ENCODE assay signal across 21 mouse cellular contexts in genomic region chr14:21107551-21107950, GRCm38 (mm10). TPM values are rescaled to one million over a fixed set of nuclear protein-coding genes. Genes with fewer than 3 reads are reported as not detected.
DNase-seq lines count a peak whose midpoint lies in the region; ATAC-seq lines count a peak whose summit lies in the region.
"Had no signal": no experiment of that assay in that cellular context is flagged by ENCODE, and none has a peak within 500 bp of the region (broad histone marks: within the 10 kb centered on the region; RNA-seq: fewer than 3 reads in every experiment).

No protein-coding gene starts in this region.

- peak; percentile 46 for DNase-seq in kidney, adult 18-20 months
- no peak for DNase-seq in kidney, postnatal 4 days
- no peak for DNase-seq in liver, embryonic 11.5 days (ENCODE audit: low spot score)
- DNase-seq in kidney, postnatal 14 days = peak; percentile 19
- no peak for DNase-seq in layer of hippocampus, postnatal 14 days (ENCODE audit: low spot score in 2 of 2)
- DNase-seq in frontal cortex, postnatal 14 days (ENCODE audit: low spot score in 2 of 2) = no peak
- DNase-seq: adrenal gland, postnatal 25 days; cerebellum, adult 18-20 months; cerebellum, adult 9-11 months; cerebellum, postnatal 36 days; gastrocnemius, postnatal 25 days; heart, postnatal 4 days had no signal

- H3K27ac ChIP-seq in liver, embryonic 15.5 days (replicated peaks) = 0 out of 2 replicates have a peak overlapping the region, but pooled peaks have one; percentile 19
- no peak overlapping the region for H3K27ac ChIP-seq in liver, embryonic 11.5 days (ENCODE audit: low read depth, low read length)
- H3K27ac ChIP-seq: embryonic facial prominence, embryonic 13.5 days; forebrain, embryonic 12.5 days; heart, embryonic 13.5 days; hindbrain, embryonic 12.5 days had no signal

- no peak for ATAC-seq in liver, embryonic 15.5 days (ENCODE audit: insufficient read depth)
- ATAC-seq in liver, embryonic 11.5 days (replicated peaks; ENCODE audit: low FRiP score) = no peak
- ATAC-seq: activated CD4-positive, CD25-positive, alpha-beta regulatory T cell, adult 4 months; forebrain, embryonic 16.5 days; Patski had no signal

- WGBS in liver, embryonic 15.5 days (ENCODE audit: insufficient replicate concordance) = 77% methylated on average over 3 of the region's 3 CpGs
- 86% methylated on average over 3 of the region's 3 CpGs for WGBS in liver, embryonic 11.5 days

- no peaks in the 10 kb centered on the region for H3K27me3 ChIP-seq in liver, embryonic 15.5 days
- H3K27me3 ChIP-seq in liver, embryonic 11.5 days (replicated peaks; ENCODE audit: control insufficient read depth, insufficient read depth, low read length) = no peaks in the 10 kb centered on the region
- H3K27me3 ChIP-seq: CH12.LX; embryonic facial prominence, embryonic 13.5 days; forebrain, embryonic 12.5 days; heart, embryonic 13.5 days; hindbrain, embryonic 12.5 days; Patski had no signal

- H3K9me3 ChIP-seq in liver, embryonic 15.5 days (replicated peaks) = no peaks in the 10 kb centered on the region
- no peaks in the 10 kb centered on the region for H3K9me3 ChIP-seq in liver, embryonic 11.5 days (ENCODE audit: control insufficient read depth, low read length)
- H3K9me3 ChIP-seq: embryonic facial prominence, embryonic 13.5 days; forebrain, embryonic 12.5 days; heart, embryonic 13.5 days; hindbrain, embryonic 12.5 days had no signal

- no peak overlapping the region for H3K4me3 ChIP-seq in liver, embryonic 15.5 days (replicated peaks)
- H3K4me3 ChIP-seq in liver, embryonic 11.5 days (ENCODE audit: low read depth, low read length) = no peak overlapping the region
- H3K4me3 ChIP-seq: embryonic facial prominence, embryonic 13.5 days; forebrain, embryonic 12.5 days; heart, embryonic 13.5 days; hindbrain, embryonic 12.5 days had no signal

- 0 out of 2 replicates have a peak, but pooled peaks cover 5% of the 10 kb centered on the region for H3K36me3 ChIP-seq in liver, embryonic 15.5 days (replicated peaks)
- H3K36me3 ChIP-seq in liver, embryonic 11.5 days (ENCODE audit: control insufficient read depth, insufficient read depth, low read length) = no peaks in the 10 kb centered on the region; the same call in 1 of the 2 replicates
- H3K36me3 ChIP-seq: forebrain, embryonic 12.5 days; hindbrain, embryonic 12.5 days had no signal

- no peak overlapping the region for H3K9ac ChIP-seq in liver, embryonic 15.5 days
- no peak overlapping the region for H3K9ac ChIP-seq in liver, embryonic 11.5 days (ENCODE audit: low read depth, low read length)
- H3K9ac ChIP-seq: embryonic facial prominence, embryonic 13.5 days; forebrain, embryonic 12.5 days; heart, embryonic 13.5 days; hindbrain, embryonic 12.5 days had no signal

- H3K4me1 ChIP-seq in liver, embryonic 15.5 days (replicated peaks) = peaks cover 9% of the 10 kb centered on the region; the same call in 1 of the 2 replicates
- peaks cover 3% of the 10 kb centered on the region; the same call in 1 of the 2 replicates for H3K4me1 ChIP-seq in liver, embryonic 11.5 days (replicated peaks; ENCODE audit: control insufficient read depth, insufficient read depth, low read length)
- H3K4me1 ChIP-seq: embryonic facial prominence, embryonic 13.5 days; forebrain, embryonic 12.5 days; hindbrain, embryonic 12.5 days had no signal

- no peak overlapping the region for H3K4me2 ChIP-seq in liver, embryonic 15.5 days
- no peak overlapping the region for H3K4me2 ChIP-seq in liver, embryonic 11.5 days
- H3K4me2 ChIP-seq: embryonic facial prominence, embryonic 13.5 days; forebrain, embryonic 12.5 days; heart, embryonic 13.5 days; hindbrain, embryonic 12.5 days had no signal

RNA-seq across cellular contexts. Expression of gene Adk, which starts 55.2 kb away (rescaled TPM):
- polyA plus RNA-seq in liver, embryonic 15.5 days (2015; fragmentation: Nextera tagmentation; extraction: Ambion mirVana) = 197 and 203 TPM in 2 replicates
- 253 and 276 TPM in 2 replicates for polyA plus RNA-seq in liver, embryonic 11.5 days (2014; fragmentation: Nextera tagmentation; extraction: Ambion mirVana)
- total RNA-seq in layer of hippocampus, postnatal 14 days (2021) = 10 to 100 TPM; 67.5 to 69.7 TPM

RNA-seq across cellular contexts. Expression of gene Ap3m1, which starts 55.2 kb away (rescaled TPM):
- polyA plus RNA-seq in liver, embryonic 15.5 days (2015; fragmentation: Nextera tagmentation; extraction: Ambion mirVana) = 29.0 and 30.2 TPM in 2 replicates
- polyA plus RNA-seq in liver, embryonic 11.5 days (2014; fragmentation: Nextera tagmentation; extraction: Ambion mirVana) = 55.7 and 75.0 TPM in 2 replicates
- total RNA-seq in layer of hippocampus, postnatal 14 days (2021) = 10 to 100 TPM; 82.1 to 84.3 TPM

Comparison
In these comparisons a context has a peak if more than half of its experiments do, and no peak if none do; other contexts are left out.
1. DNase-seq: peak in kidney, adult 18-20 months (single experiment) and kidney, postnatal 14 days (single experiment); none in kidney, postnatal 4 days (0 of 2), liver, embryonic 11.5 days (single experiment), layer of hippocampus, postnatal 14 days (0 of 2) and frontal cortex, postnatal 14 days (0 of 2).